Mouse (Mus musculus): ENCODE data around the gene Mfrp. TPM values are rescaled to one million over a fixed set of nuclear protein-coding genes. Genes with fewer than 3 reads are reported as not detected.

Mfrp gene
- polyA plus RNA-seq (2012; rRNA removed) = 0.02 and 0.06 TPM in 2 replicates

GRCm38 (mm10) chr9:44101490-44101889, at the start of gene Mfrp:
Mfrp (plus strand) TSS chr9:44101729.
- 95% methylated on average over 9 of the region's 9 CpGs for WGBS
- H3K4me1 ChIP-seq (ENCODE audit: control insufficient read depth, insufficient read depth, insufficient read length) = no peaks in the 10 kb centered on the region
- H3K27me3 ChIP-seq (ENCODE audit: control insufficient read depth, insufficient read depth, low read length) = no peaks in the 10 kb centered on the region
- H3K27ac ChIP-seq (ENCODE audit: insufficient read depth, low read length) = no peak within 1 kb of the TSS
- TF ChIP-seq CTCF (IDR thresholded peaks at IDR 0.05; ENCODE audit: extremely low read depth, insufficient read depth, insufficient read length, insufficient replicate concordance) (no peak), POLR2A (IDR thresholded peaks at IDR 0.05; ENCODE audit: low read depth, low read length) (no peak)
- no peak within 1 kb of the TSS for H3K4me3 ChIP-seq (ENCODE audit: extremely low read depth, insufficient read depth, insufficient read length)
- no peak for DNase-seq (ENCODE audit: low read depth in 1 of 2, low spot score in 2 of 2)
- no peaks in the 10 kb centered on the region for H3K36me3 ChIP-seq (ENCODE audit: control insufficient read depth, insufficient read depth, low read length)

GRCm38 (mm10) chr9:44052855-44053254, 48.7 kb upstream of the Mfrp start:
- Histone ChIP-seq H3K36me3 (ENCODE audit: control insufficient read depth, insufficient read depth, low read length) (no peaks in the 10 kb centered on the region), H3K27me3 (ENCODE audit: control insufficient read depth, insufficient read depth, low read length) (no peaks in the 10 kb centered on the region), H3K4me3 (ENCODE audit: extremely low read depth, insufficient read depth, insufficient read length) (no peak overlapping the region), H3K4me1 (ENCODE audit: control insufficient read depth, insufficient read depth, insufficient read length) (no peaks in the 10 kb centered on the region), H3K27ac (ENCODE audit: insufficient read depth, low read length) (no peak overlapping the region)
- TF ChIP-seq POLR2A (IDR thresholded peaks at IDR 0.05; ENCODE audit: low read depth, low read length) = no peak
- no peak for TF ChIP-seq CTCF (IDR thresholded peaks at IDR 0.05; ENCODE audit: extremely low read depth, insufficient read depth, insufficient read length, insufficient replicate concordance)
- DNase-seq (ENCODE audit: low read depth in 1 of 2, low spot score in 2 of 2) = no peak
- WGBS = 71% methylated on average over 3 of the region's 3 CpGs

GRCm38 (mm10) chr9:44053936-44054335, 47.6 kb upstream of the Mfrp start:
- no peaks in the 10 kb centered on the region for H3K4me1 ChIP-seq (ENCODE audit: control insufficient read depth, insufficient read depth, insufficient read length)
- TF ChIP-seq POLR2A (IDR thresholded peaks at IDR 0.05; ENCODE audit: low read depth, low read length) (no peak), CTCF (IDR thresholded peaks at IDR 0.05; ENCODE audit: extremely low read depth, insufficient read depth, insufficient read length, insufficient replicate concordance) (no peak)
- no peaks in the 10 kb centered on the region for H3K36me3 ChIP-seq (ENCODE audit: control insufficient read depth, insufficient read depth, low read length)
- no peak overlapping the region for H3K27ac ChIP-seq (ENCODE audit: insufficient read depth, low read length)
- no peak overlapping the region for H3K4me3 ChIP-seq (ENCODE audit: extremely low read depth, insufficient read depth, insufficient read length)
- H3K27me3 ChIP-seq (ENCODE audit: control insufficient read depth, insufficient read depth, low read length) = no peaks in the 10 kb centered on the region
- 77% methylated on average over 1 of the region's 1 CpGs for WGBS
- no peak for DNase-seq (ENCODE audit: low read depth in 1 of 2, low spot score in 2 of 2)

GRCm38 (mm10) chr9:44058606-44059005, 42.9 kb upstream of the Mfrp start:
- DNase-seq (ENCODE audit: low read depth in 1 of 2, low spot score in 2 of 2) = no peak
- TF ChIP-seq POLR2A (IDR thresholded peaks at IDR 0.05; ENCODE audit: low read depth, low read length) (no peak), CTCF (IDR thresholded peaks at IDR 0.05; ENCODE audit: extremely low read depth, insufficient read depth, insufficient read length, insufficient replicate concordance) (no peak)
- no peaks in the 10 kb centered on the region for H3K27me3 ChIP-seq (ENCODE audit: control insufficient read depth, insufficient read depth, low read length)
- H3K27ac ChIP-seq (ENCODE audit: insufficient read depth, low read length) = no peak overlapping the region
- no peaks in the 10 kb centered on the region for H3K36me3 ChIP-seq (ENCODE audit: control insufficient read depth, insufficient read depth, low read length)
- no peak overlapping the region for H3K4me3 ChIP-seq (ENCODE audit: extremely low read depth, insufficient read depth, insufficient read length)
- 89% methylated on average over 6 of the region's 6 CpGs for WGBS
- H3K4me1 ChIP-seq (ENCODE audit: control insufficient read depth, insufficient read depth, insufficient read length) = no peaks in the 10 kb centered on the region

- Histone ChIP-seq H3K27me3 (ENCODE audit: control insufficient read depth, insufficient read depth, low read length) (no peaks in the 10 kb centered on the region), H3K4me3 (ENCODE audit: extremely low read depth, insufficient read depth, insufficient read length) (no peak overlapping the region), H3K27ac (ENCODE audit: insufficient read depth, low read length) (no peak overlapping the region), H3K4me1 (ENCODE audit: control insufficient read depth, insufficient read depth, insufficient read length) (peaks cover 7% of the 10 kb centered on the region; the same call in 1 of the 2 replicates), H3K36me3 (ENCODE audit: control insufficient read depth, insufficient read depth, low read length) (no peaks in the 10 kb centered on the region)
- 35% methylated on average over 1 of the region's 1 CpGs for WGBS
- no peak for DNase-seq (ENCODE audit: low read depth in 1 of 2, low spot score in 2 of 2)
- TF ChIP-seq POLR2A (IDR thresholded peaks at IDR 0.05; ENCODE audit: low read depth, low read length) (no peak), CTCF (IDR thresholded peaks at IDR 0.05; ENCODE audit: extremely low read depth, insufficient read depth, insufficient read length, insufficient replicate concordance) (no peak)
These were observed 36.4 kb upstream of the Mfrp start for GRCm38 (mm10) chr9:44065177-44065576.

- under 1% methylated on average over 38 of the region's 38 CpGs for WGBS
- Histone ChIP-seq H3K27me3 (ENCODE audit: control insufficient read depth, insufficient read depth, low read length) (no peaks in the 10 kb centered on the region), H3K27ac (ENCODE audit: insufficient read depth, low read length) (peak within 1 kb of the TSS; percentile 20; the same call in 1 of the 2 replicates), H3K4me1 (ENCODE audit: control insufficient read depth, insufficient read depth, insufficient read length) (peaks cover 7% of the 10 kb centered on the region; the same call in 1 of the 2 replicates), H3K4me3 (ENCODE audit: extremely low read depth, insufficient read depth, insufficient read length) (peak within 1 kb of the TSS; percentile 56), H3K36me3 (ENCODE audit: control insufficient read depth, insufficient read depth, low read length) (no peaks in the 10 kb centered on the region)
- DNase-seq (ENCODE audit: low read depth in 1 of 2, low spot score in 2 of 2) = peak; percentile 91 to 96
- TF ChIP-seq POLR2A (IDR thresholded peaks at IDR 0.05; ENCODE audit: low read depth, low read length) (no peak), CTCF (IDR thresholded peaks at IDR 0.05; ENCODE audit: extremely low read depth, insufficient read depth, insufficient read length, insufficient replicate concordance) (peak; percentile 65)
These were observed 34.7 kb upstream of the Mfrp start, which contains the start of gene Usp2 for GRCm38 (mm10) chr9:44066785-44067225. Usp2 (plus strand) TSS chr9:44067021.

- H3K27me3 ChIP-seq (ENCODE audit: control insufficient read depth, insufficient read depth, low read length) = no peaks in the 10 kb centered on the region
- no peak for DNase-seq (ENCODE audit: low read depth in 1 of 2, low spot score in 2 of 2)
- peak overlapping the region; percentile 56 for H3K4me3 ChIP-seq (ENCODE audit: extremely low read depth, insufficient read depth, insufficient read length)
- no peaks in the 10 kb centered on the region for H3K36me3 ChIP-seq (ENCODE audit: control insufficient read depth, insufficient read depth, low read length)
- 10% methylated on average over 15 of the region's 15 CpGs for WGBS
- peaks cover 7% of the 10 kb centered on the region; the same call in 1 of the 2 replicates for H3K4me1 ChIP-seq (ENCODE audit: control insufficient read depth, insufficient read depth, insufficient read length)
- TF ChIP-seq CTCF (IDR thresholded peaks at IDR 0.05; ENCODE audit: extremely low read depth, insufficient read depth, insufficient read length, insufficient replicate concordance) (no peak), POLR2A (IDR thresholded peaks at IDR 0.05; ENCODE audit: low read depth, low read length) (no peak)
- H3K27ac ChIP-seq (ENCODE audit: insufficient read depth, low read length) = peak overlapping the region; percentile 20; the same call in 1 of the 2 replicates
These were observed 34.1 kb upstream of the Mfrp start for GRCm38 (mm10) chr9:44067241-44067959.
